Mouse (Mus musculus): ENCODE results near the gene Mdn1. TPM values are rescaled to one million over a fixed set of nuclear protein-coding genes. Genes with fewer than 3 reads are reported as not detected.

The Mdn1 gene
- 34.1 TPM for polyA plus RNA-seq (2017; shearing (Covaris generic))

DNA sequence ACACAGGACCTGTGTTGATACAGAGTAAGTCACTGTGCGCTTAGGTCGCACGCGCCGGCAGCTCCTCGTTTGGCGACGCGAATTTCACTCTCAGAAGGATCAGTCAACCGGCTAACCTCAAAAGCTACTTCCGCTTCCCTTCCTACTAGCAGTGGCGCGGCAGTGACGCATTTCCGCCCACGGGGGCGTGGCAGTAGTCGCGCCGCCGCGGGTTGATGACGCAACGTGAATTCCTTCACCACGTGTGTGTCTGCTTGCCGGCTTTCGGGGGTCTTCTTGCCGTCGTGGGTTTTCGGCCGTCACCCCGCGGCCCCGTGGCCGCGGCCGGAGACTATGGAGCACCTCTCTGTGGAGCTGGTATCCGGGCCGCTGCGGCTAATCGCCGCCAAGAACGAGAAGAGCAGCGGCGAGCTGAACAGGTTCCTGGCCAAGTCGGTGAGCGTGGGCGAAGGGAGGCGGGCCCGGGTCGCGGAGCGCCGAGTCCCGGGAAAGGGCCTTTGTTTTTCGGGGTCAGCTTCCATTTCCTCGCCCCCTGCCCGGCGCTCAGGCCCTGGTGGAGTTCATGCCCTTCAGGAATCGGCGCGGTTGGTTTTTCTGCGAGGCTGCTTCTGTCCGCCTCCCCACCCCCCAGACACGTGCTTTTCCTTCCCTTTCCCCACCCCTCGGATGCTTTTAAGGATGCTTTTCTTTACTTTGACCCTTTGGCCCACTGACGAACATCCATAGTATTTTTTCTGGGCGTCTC lies at the start of gene Mdn1:
Gene Mdn1 (plus strand): TSS at position 202 of the 745 bp plus-strand sequence.

DNA sequence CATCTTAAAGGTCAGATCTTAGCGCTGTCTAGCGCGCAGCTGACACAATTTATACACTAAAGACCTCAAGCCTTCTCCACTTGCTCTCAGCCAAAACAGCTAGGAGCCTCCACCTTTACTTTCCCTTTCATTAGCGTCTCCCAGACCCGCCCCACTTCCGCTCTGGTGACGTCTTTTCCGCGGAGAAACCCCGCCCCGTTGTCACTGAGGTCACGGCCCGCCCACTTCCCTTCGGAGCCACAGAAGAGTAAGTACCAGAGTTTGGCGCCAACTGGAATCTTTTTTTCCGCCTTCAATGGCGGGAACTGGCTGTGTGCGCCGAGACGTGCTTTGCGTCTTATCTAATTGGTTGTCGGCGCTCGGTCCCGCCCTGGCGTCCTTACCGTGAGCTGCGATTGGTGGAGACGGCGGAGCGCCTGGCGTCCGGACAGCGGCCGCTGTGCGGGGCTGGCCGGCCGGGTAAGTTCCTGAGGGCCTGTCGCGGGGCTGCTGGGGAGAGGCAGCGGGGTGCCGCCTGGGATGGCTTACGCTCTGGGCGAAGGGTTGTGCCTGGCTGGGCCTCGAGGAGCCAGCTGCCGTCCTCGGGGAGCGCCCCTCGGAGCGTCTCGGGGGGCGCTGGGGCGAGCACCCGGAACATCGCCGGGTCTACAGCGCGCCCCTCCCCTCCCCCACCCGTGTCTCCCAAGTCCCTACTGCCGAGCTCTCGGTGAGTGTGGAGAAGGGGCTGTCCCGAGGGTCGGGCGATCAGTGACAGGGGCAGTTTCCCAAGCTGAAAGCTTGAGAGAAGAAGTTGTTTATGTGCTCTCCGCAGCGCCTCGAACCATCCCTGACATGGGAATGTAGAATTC lies 41.7 kb upstream of the Mdn1 start, which contains the start of gene Casp8ap2:
Gene Casp8ap2 (plus strand): TSS at position 418 of the 848 bp plus-strand sequence.

DNA sequence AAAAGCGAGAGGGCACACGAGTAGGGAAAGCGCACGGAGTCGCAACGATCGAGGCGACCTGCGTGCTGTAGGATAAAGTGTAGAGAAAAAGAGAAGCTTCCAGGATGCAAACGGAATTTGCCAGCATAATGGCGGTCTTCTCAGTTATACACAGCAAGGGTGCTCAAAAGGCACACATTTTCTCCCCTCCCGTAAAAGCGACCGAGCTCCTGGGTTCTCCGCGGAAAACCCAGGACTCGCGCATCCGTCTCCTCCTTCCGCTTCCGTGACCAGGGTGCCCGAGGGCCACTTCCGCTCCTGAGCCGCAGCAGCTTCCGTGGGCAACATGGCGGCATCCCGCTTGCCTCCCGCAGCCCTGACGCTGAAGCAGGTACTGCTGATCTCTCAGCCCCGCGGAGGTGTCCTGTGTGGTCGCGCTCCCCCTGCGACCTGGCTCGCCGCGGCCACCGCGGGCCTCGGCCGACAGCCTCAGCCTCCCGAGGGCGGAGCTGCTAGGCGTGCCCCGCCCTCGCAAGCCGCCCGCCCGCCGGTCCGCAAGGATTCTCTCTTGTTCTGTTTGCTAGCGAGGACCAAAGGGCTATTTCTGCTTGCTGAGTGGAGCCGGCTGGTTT lies 143.2 kb downstream of the Mdn1 start, which contains the start of gene Lyrm2:
Gene Lyrm2 (plus strand): TSS at position 288 of the 611 bp plus-strand sequence.

Other genes starting within 250 kb of the Mdn1 start
- gene Gja10, start 54.4 kb upstream of the Mdn1 start, polyA plus RNA-seq (2017; shearing (Covaris generic)) = not detected
- 38.9 TPM for gene Casp8ap2, start 41.7 kb upstream of the Mdn1 start, polyA plus RNA-seq (2017; shearing (Covaris generic))
- 61.2 TPM for gene Lyrm2, start 143.1 kb downstream of the Mdn1 start, polyA plus RNA-seq (2017; shearing (Covaris generic))